Mouse (Mus musculus) right cerebral cortex, postnatal 10 days (tissue): ENCODE data around the gene Muc15.

ENCODE experiments used
- DNase-seq, 2 experiments: peaks; one replicate each; pipeline ENCODE4 v3.0.0; 2021; ENCODE audit warnings: low spot score in 2 of 2

Gene Muc15

DNA sequence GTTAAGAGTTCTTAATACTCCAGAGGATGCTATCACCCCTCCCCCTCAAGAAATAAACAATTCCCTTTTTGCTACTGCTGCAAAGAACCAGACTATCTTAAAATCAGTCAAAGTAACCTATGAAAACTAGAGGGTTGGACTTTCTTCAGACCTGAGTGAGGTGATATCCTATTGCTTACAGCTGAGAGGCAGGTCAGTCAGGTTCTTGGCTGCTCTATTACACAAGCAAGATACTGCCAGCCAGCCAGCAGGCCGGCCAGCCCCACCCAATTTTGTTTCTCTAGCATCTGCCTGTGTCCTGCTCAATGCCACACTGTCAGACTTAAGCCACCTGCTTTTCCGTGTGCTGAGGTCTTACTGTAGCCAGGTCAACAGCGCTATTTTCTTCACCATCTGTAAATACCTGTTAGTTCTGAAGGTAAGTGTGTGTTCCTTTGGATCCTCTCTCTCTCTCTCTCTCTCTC lies at the start of gene Muc15:
Muc15 (plus strand) TSS at position 51 of the 464 bp plus-strand sequence.
- DNase-seq, result no peak

DNA sequence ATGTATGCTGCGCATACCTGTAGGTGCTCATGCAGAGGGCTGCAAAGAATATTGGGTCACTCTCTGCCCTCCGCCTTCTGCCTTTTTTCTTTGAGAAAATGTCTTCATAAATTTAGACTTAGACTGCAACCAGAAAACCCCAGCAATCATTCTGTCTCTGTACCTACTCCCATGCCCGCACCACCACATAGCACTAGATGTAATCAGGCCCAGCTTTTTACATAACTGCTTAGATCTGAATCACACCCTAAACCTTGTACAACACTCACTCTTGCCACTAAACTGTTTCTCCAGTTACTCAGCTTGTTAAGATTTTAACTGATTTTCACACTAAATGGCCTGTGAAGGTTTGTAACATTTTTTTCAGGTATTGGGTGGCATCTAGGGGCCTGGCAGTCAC lies 11.7 kb upstream of the Muc15 start:
- no peak for DNase-seq

DNA sequence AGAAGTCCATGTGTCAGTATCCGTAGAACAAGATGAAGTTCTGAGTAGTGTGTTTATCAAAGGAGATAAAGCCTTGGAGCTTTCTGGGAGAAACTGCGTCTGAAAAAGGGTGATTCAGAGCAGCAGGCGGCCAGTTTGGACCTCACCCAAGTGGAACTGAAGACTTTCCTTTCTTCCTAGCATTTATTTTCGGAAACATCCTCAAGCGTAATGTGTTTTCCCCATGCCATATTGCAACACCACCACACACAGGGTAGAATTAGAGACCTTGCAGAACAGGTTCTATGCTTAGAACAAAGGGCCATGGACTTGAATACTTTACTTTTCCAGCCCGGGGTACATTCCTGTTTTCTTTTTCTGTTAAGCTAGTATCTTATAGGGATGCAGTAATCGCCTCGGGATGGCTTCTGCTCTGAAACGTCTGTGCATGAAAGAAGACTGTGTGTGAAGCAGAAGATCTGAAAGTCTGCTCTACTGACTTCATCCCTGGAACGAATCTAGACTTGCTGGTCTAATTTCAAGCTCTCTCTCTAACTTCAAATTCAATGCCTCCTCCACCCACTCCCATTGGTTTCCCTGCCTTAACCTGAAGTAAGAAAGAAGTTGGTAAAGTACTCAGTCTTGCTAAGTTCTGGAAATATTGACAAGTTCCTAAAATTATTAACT lies 11.0 kb upstream of the Muc15 start:
- DNase-seq, result peak; percentile 45 to 56

DNA sequence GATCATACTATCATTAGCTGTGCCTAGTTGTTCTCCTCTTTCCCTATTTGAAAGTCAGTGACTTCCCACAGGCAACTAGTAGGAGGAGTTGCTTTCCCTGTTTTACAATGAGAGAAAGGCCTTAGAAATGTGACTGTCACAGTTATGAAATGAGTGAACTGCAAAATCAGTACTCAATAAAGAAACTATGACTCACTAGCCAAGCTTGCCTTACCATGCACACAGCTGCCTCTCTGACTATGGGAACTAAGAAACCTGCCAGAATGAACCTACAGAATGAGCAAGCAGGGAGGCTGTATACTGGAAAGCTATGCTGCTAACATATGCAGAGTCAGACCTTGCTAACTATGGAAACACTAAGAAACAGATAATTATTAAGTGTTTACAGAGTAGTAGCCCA lies 2.1 kb upstream of the Muc15 start:
- no peak for DNase-seq

DNA sequence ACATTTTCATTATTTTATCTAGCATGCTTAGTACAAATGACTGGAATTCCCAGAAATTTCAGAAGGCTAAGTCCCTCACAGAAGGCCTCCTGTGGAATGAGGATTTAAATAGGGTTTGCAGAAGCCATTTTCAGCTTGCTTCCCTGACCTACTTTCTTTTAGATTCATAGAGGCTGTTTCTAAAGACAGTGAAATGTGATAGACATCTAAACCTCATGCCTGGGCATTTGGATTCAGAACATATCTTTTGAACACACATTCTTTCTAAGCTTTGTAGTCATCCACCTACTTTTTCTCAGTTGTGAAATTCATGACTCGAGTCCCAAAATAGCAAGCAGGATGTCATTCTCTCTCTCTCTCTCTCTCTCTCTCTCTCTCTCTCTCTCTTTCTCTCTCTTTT lies 1.1 kb downstream of the Muc15 start:
- DNase-seq, result no peak

DNA sequence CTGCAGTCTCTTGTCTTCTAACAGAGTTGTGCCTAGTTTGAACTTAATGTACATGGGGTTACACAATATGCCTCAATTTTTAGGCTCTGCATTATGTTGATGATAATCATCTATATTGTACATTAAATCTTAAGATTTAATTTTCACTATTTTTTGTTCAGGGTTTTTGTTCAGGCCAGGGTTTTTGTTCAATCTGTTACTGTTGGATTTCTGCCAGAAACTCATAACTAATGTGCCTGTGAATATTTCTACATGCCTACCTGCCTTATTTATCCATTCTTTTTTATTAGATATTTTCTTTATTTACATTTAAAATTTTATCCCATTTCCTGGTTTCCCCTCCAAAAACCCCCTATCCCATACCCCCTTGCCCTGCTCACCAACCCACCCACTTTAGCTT lies 5.0 kb downstream of the Muc15 start:
- no peak for DNase-seq

DNA sequence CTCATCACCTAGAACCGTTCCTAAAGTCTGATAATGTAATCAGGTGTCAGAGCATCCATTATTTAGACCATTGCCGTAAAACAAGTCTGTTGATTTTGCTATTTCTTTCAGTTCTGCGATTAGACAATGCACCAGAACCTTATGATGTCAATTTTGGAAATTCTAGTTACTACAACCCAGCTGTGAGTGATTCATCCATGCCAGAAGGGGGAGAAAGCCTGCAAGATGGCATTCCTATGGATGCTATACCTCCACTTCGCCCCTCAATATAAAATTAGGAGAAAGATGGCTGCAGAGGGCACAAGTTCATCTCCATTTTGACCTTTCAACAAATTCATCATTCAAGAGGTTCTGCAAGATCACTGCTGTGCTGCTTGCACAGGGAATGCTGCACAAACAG lies 16.1 kb downstream of the Muc15 start:
- DNase-seq, result peak in 1 of 2 experiments; percentile 25

DNA sequence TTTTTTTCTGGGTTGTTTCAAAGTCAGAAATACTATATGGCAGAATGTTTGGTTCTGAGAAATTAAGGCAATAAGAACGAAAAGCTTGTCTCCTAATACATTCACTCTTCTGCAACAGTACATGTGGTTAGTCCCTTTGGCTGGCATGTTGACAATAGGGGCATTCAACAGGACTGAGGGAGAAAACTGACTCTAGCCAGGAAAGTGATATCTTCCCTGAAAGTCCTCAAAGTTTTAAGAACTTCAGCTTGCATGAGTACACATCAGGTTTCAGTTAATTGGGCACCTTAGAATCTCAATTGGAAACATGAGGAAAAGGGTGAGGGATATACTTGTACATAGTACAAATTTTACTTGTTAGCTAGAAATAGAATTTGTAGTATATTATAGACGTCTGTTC lies 16.8 kb downstream of the Muc15 start:
- DNase-seq, result no peak

DNA sequence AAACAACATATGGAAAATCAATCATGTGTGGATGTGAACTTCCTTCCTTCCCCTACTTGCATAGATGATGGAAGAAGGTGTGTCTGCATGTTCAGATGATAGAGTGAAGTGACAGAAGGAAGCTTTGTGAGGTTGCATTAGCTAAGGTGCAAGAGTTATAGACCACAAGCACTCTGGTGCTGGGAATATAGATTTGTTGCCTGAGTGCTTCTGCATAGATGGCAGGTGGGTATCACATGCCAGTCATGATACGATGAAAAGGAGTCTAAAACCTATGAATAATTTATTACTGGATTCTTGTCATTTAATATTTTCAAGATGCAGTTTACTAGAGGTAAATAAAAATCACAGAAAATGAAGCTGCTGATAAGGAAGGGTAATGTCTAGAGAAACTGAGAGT lies 18.6 kb downstream of the Muc15 start:
- DNase-seq, result no peak

DNA sequence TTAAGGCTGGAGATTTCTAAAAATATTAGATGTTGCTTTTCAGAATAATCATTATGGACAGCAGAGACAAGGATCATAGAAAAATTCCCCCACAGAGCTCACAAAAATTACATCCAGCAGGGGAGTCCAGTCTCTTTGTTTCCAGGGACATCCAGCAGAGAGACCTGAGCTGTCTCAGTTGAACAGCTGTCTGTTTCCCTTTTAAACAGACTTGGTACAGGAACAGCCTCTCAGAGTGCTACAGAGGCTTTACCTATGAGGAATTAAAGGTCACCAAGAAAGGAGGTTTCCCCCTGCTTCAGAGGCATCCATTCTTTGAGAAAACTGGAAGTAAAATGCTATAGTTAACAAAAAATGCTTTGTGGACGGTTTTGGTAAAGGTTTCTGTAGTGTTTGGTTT lies 19.4 kb downstream of the Muc15 start:
- no peak for DNase-seq

DNA sequence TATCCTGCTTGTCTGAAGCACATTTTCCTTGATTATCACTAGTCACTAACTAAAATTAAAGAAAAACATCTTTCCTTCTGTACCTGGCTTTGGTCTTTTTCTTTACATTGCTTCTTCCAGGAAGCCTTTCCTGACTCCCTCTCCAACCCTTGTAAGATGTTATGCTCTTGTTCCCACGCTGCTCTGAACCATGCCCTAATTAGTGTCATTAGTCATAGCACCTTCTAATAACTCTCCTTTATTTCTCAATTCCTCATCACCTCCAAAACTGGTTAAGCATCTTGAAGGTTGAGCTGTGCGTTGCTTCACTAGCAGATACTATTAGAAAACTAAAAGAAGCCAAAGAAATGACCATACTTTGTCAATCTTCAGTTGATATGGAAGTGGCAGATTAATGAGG lies 36.4 kb downstream of the Muc15 start:
- DNase-seq, result no peak

DNA sequence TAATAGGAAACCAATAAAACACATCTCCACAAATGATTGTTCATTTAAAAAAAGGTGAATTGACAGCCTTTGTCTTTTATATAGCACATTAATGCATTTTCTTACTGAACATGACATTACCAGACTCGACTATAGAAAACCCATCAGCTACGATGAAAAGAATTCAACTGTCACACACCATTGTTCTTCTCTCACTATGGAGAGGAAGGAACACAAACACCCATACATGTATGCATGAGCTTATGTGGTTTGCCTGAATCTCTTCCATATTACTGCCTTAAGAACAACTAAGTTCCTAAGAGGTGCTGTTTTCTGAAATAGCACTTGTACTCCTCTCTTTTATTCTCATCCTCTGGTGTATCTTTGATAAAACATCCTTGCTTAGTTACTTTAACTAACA lies 38.3 kb downstream of the Muc15 start:
- DNase-seq, result no peak

DNA sequence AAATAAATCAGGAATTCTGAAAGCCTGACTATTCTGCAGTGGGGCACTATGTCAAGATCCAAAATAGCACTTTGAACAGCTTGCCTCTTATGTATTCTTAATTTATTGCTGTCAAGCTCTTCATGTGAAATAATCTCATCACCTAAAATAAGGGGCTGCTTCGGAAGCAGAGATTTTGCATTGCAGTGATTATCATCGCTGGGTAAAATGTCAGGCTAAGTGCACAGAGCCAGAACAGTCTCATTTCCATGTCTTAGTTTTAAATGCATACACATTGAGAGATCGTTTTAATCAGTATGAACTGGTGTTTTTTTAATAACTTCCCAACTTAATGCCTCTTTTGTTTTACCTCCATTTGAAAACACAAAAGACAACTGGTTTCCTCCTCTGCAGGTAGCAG lies 66.3 kb downstream of the Muc15 start:
- DNase-seq, result no peak
